Mouse (Mus musculus) B cell, adult 62 days (primary cell): ENCODE data around the gene Olfr1224-ps1. TPM values are rescaled to one million over a fixed set of nuclear protein-coding genes. Genes with fewer than 3 reads are reported as not detected.

Experiments used
- total RNA-seq: library from RNA; stranded (reverse); gene quantifications from 4 replicates; pipeline ENCODE4 v1.2.4, GENCODE M21; 2023

The Olfr1224-ps1 gene
- total RNA-seq, result not detected in 4 replicates

GRCm38 (mm10) chr2:89163991-89164390 lies at the start of gene Olfr1224-ps1:
Gene Olfr1224-ps1 (minus strand): TSS chr2:89164091.

GRCm38 (mm10) chr2:89199948-89200347 lies 36.1 kb upstream of the Olfr1224-ps1 start, which contains the start of gene Olfr1226:
Gene Olfr1226 (minus strand): TSS chr2:89200048.

DNA sequence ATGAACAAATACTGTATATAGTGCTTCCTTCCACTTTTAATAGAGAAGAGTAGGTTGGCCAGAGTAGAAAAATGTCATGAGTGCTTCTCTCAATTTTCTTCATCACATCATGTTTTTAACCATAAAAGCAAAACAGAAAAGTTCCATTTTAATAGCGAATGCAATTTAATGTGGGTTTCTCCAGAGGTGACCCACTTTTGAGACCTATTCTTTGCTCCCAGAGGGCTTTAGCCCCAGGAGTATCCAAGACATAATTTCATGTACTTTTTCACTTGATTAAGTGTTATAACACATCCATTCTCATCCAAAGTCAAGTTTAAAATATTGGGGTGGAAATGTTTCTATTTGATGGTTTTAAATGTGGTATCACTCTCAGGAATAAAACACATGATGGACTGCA lies 10.7 kb upstream of the Olfr1224-ps1 start, which contains the start of gene Olfr1225:
Gene Olfr1225, minus strand, starts transcription at position 101 of the 400 bp plus-strand sequence.

DNA sequence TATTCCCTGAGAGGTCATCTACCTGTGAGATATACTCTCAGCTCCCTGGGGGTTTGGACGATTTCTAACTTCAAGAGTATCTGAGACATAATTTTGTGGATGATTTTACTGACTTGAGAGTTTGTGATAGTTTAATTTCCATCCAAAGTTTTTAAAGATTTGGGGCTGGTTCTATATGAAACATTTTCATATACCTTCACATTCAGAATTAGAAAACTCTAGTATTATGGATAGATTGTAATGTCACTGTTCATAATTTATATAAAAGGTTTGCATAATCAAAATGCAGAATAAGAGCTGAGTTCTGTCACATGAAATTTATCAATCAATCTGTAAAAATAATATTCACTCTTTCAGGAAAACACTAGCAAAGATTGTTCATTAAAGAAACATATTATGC lies 12.4 kb downstream of the Olfr1224-ps1 start, which contains the start of gene Olfr1223:
Gene Olfr1223, minus strand, starts transcription at position 101 of the 400 bp plus-strand sequence.

DNA sequence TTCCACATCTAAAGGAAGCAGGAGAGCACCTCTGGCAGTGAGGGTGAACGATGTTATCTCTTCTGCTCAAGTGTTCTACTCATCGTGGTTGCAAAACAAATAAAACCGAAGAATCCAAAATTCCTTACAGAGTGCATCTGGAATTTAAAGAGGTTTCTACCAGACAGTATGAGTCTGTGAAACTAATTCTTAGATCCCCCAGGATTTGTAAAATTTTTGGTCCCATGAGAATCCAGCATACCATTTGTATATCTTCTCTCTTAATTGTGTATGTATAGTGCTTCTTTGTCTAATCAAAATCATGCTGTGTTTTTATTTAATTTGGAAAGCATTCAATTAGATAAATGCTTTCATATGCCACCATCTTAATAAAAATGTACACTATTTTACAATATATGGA lies 30.9 kb downstream of the Olfr1224-ps1 start, which contains the start of gene Olfr1222:
Gene Olfr1222, minus strand, starts transcription at position 101 of the 400 bp plus-strand sequence.

DNA sequence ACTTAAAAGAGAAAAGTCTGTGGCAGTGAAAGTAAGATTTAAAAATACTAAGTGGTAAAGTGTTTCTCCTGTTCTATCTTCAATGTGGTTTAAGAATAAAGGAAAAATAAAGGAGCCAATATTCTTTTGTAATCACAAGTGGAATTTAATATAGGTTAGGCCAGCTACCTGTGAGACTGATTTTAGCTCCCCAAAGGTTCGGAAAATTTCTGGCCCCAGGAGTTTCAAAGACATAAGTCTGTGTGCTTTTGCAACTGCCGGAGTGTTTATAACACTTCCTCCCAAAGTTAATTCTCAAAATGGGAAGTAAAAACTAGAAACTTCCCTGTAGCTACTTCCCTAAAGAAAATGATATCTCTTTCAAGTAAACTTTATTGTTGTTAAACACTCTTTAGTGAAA lies 46.7 kb downstream of the Olfr1224-ps1 start, which contains the start of gene Olfr1221:
Gene Olfr1221, minus strand, starts transcription at position 101 of the 400 bp plus-strand sequence.

DNA sequence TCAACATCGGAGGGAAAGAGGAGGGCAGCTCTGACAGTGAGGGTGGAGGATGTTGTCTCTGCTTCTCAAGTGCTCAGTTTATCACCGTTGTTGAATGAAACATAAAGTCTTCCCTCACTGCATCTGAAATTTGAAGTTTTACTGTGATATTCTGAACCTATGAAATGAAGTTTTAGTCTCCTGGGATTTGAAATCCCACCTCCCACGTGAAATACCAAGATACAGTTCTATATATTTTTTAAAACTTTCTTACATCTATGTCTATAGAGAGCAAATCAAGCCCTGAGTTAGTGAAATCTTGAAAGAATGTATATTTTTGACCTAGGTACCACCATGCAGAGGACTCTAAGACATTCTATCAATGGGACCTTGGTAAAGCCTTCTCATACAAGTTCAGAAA lies 57.2 kb downstream of the Olfr1224-ps1 start, which contains the start of gene Olfr1220:
Gene Olfr1220, minus strand, starts transcription at position 101 of the 400 bp plus-strand sequence.

Other genes with a start within 250 kb of the Olfr1224-ps1 start
- gene Olfr1209, start 248.9 kb downstream of the Olfr1224-ps1 start, total RNA-seq, result not detected in 4 replicates
- gene Olfr1211, start 226.0 kb downstream of the Olfr1224-ps1 start, total RNA-seq, result not detected in 4 replicates
- gene Olfr1212, start 210.1 kb downstream of the Olfr1224-ps1 start, total RNA-seq, result not detected in 4 replicates
- not detected in 4 replicates for gene Gm13762, start 183.8 kb downstream of the Olfr1224-ps1 start, total RNA-seq
- gene Olfr1214, start 171.4 kb downstream of the Olfr1224-ps1 start, total RNA-seq, result not detected in 4 replicates
- not detected in 4 replicates for gene Olfr1215, start 157.1 kb downstream of the Olfr1224-ps1 start, total RNA-seq
- not detected in 4 replicates for gene Olfr1216, start 145.8 kb downstream of the Olfr1224-ps1 start, total RNA-seq
- gene Olfr1217, start 132.0 kb downstream of the Olfr1224-ps1 start, total RNA-seq, result not detected in 4 replicates
- not detected in 4 replicates for gene Olfr1218, start 102.9 kb downstream of the Olfr1224-ps1 start, total RNA-seq
- not detected in 4 replicates for gene Olfr1219, start 80.6 kb downstream of the Olfr1224-ps1 start, total RNA-seq
- not detected in 4 replicates for gene Olfr1220, start 57.3 kb downstream of the Olfr1224-ps1 start, total RNA-seq
- gene Olfr1221, start 46.8 kb downstream of the Olfr1224-ps1 start, total RNA-seq, result not detected in 4 replicates
- not detected in 4 replicates for gene Olfr1222, start 31.0 kb downstream of the Olfr1224-ps1 start, total RNA-seq
- gene Olfr1223, start 12.5 kb downstream of the Olfr1224-ps1 start, total RNA-seq, result not detected in 4 replicates
- not detected in 4 replicates for gene Olfr1225, start 10.6 kb upstream of the Olfr1224-ps1 start, total RNA-seq
- gene Olfr1226, start 36.0 kb upstream of the Olfr1224-ps1 start, total RNA-seq, result not detected in 4 replicates
- gene Olfr1228, start 90.0 kb upstream of the Olfr1224-ps1 start, total RNA-seq, result not detected in 4 replicates
- not detected in 4 replicates for gene Olfr1229, start 123.9 kb upstream of the Olfr1224-ps1 start, total RNA-seq
- not detected in 4 replicates for gene Olfr1230, start 133.2 kb upstream of the Olfr1224-ps1 start, total RNA-seq
- gene Olfr1231, start 143.0 kb upstream of the Olfr1224-ps1 start, total RNA-seq, result not detected in 4 replicates
- gene Olfr1232, start 165.6 kb upstream of the Olfr1224-ps1 start, total RNA-seq, result not detected in 4 replicates
- not detected in 4 replicates for gene Olfr1233, start 178.3 kb upstream of the Olfr1224-ps1 start, total RNA-seq
- not detected in 4 replicates for gene Olfr1234, start 200.8 kb upstream of the Olfr1224-ps1 start, total RNA-seq
- gene Olfr1238, start 245.6 kb upstream of the Olfr1224-ps1 start, total RNA-seq, result not detected in 4 replicates